Mouse (Mus musculus) CD4-positive, CD25-positive, alpha-beta regulatory T cell (primary cell): ENCODE measurements around the gene Vmn1r169. TPM values are rescaled to one million over a fixed set of nuclear protein-coding genes. Genes with fewer than 3 reads are reported as not detected.

ENCODE experiments used
- polyA plus RNA-seq: library from polyadenylated mRNA; unstranded; fragments of 100-300 nt; shearing (Covaris generic); gene quantifications from one replicate; pipeline ENCODE4 v1.2.1, GENCODE M21; 2017

Vmn1r169 gene
- polyA plus RNA-seq, result not detected

GRCm38 (mm10) chr7:23575226-23575625, at the start of gene Vmn1r169:
TSS of gene Vmn1r169 (plus strand) at chr7:23575526.

GRCm38 (mm10) chr7:23539432-23539831, 35.9 kb upstream of the Vmn1r169 start, which contains the start of gene Vmn1r168:
TSS of gene Vmn1r168 (plus strand) at chr7:23539732.

GRCm38 (mm10) chr7:23605875-23606274, 30.5 kb downstream of the Vmn1r169 start, which contains the start of gene Vmn1r170:
TSS of gene Vmn1r170 (plus strand) at chr7:23606175.

Other genes starting within 250 kb of the Vmn1r169 start
- gene Nlrp5, start 189.6 kb upstream of the Vmn1r169 start, polyA plus RNA-seq, result not detected
- not detected for gene Vmn1r167, start 68.3 kb upstream of the Vmn1r169 start, polyA plus RNA-seq
- gene Vmn1r168, start 35.8 kb upstream of the Vmn1r169 start, polyA plus RNA-seq, result not detected
- gene Vmn1r170, start 30.6 kb downstream of the Vmn1r169 start, polyA plus RNA-seq, result not detected
- 0.06 TPM for gene Vmn1r171, start 55.2 kb downstream of the Vmn1r169 start, polyA plus RNA-seq
- gene Vmn1r172, start 82.8 kb downstream of the Vmn1r169 start, polyA plus RNA-seq, result 0.02 TPM
- gene Vmn1r173, start 125.2 kb downstream of the Vmn1r169 start, polyA plus RNA-seq, result 0.05 TPM
- 0.05 TPM for gene Vmn1r174, start 176.7 kb downstream of the Vmn1r169 start, polyA plus RNA-seq
- not detected for gene Vmn1r175, start 235.1 kb downstream of the Vmn1r169 start, polyA plus RNA-seq